ENCODE assay signal across 21 mouse cellular contexts in the genomic region with DNA sequence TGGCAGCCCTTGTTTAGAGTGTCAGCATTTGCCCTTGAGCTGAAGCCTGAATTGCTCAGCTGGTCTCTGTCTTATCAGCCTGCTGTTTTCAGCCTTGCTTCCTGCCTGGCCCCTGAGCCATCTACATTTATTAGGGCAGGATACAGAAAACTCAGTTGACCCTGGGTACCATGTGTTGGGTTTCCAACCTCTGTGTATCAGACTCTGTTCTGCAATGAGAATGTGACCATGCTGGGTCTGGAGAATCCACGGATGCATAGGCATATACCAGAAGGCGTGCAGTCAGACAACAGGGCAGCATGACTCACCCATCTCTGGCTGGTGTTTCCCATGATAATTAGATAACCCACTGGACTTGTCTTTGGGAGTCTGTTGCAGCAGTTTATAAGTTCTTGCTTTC. TPM values are rescaled to one million over a fixed set of nuclear protein-coding genes. Genes with fewer than 3 reads are reported as not detected.
A peak's percentile ranks its signal among the peaks of the same experiment; 100 is the strongest.
DNase-seq lines count a peak whose midpoint lies in the region; ATAC-seq and TF ChIP-seq lines count a peak whose summit lies in the region.
"Had no signal": no experiment of that assay in that cellular context is flagged by ENCODE, and none has a peak within 500 bp of the region (broad histone marks: within the 10 kb centered on the region; RNA-seq: fewer than 3 reads in every experiment).

No protein-coding gene starts in this region.

- peak; percentile 27 for DNase-seq in adrenal gland, postnatal 14 days
- DNase-seq in adrenal gland, adult 8-10 months: no peak
- DNase-seq in liver, embryonic 11.5 days (ENCODE audit: low spot score): no peak
- no peak for DNase-seq in liver
- peak; percentile 13 for DNase-seq in adrenal gland, postnatal 25 days
- no peak for DNase-seq in liver, embryonic 13.5 days
- no peak for DNase-seq in cerebellum, adult 2 months
- DNase-seq: B cell, adult 2 months; cerebellum, postnatal 14 days; embryo, embryonic 11 days; gastrocnemius, adult 2 months; kidney, adult 9 months; kidney, postnatal 4 days; spleen, adult 18-20 months; thymus, adult 18-20 months had no signal

- no peak for TF ChIP-seq POLR2A in cerebellum, adult 2 months (IDR thresholded peaks at IDR 0.05; ENCODE audit: borderline replicate concordance, insufficient read depth, low read length)

- H3K4me1 ChIP-seq in liver, embryonic 11.5 days (replicated peaks; ENCODE audit: control insufficient read depth, insufficient read depth, low read length): peaks cover 12% of the 10 kb centered on the region
- peaks cover 10% of the 10 kb centered on the region for H3K4me1 ChIP-seq in liver, embryonic 13.5 days (replicated peaks)
- no peaks in the 10 kb centered on the region for H3K4me1 ChIP-seq in cerebellum, adult 2 months (ENCODE audit: control insufficient read depth, insufficient read depth, low read length)
- H3K4me1 ChIP-seq: embryonic facial prominence, embryonic 15.5 days; forebrain, embryonic 10.5 days; neural tube, embryonic 12.5 days had no signal

- peaks cover 5% of the 10 kb centered on the region; the same call in 1 of the 2 replicates for H3K9me3 ChIP-seq in liver, embryonic 11.5 days (ENCODE audit: control insufficient read depth, low read length)
- H3K9me3 ChIP-seq in liver, embryonic 13.5 days (replicated peaks): no peaks in the 10 kb centered on the region
- H3K9me3 ChIP-seq: embryonic facial prominence, embryonic 15.5 days; heart, embryonic 15.5 days; neural tube, embryonic 12.5 days had no signal

- no peak overlapping the region for H3K4me2 ChIP-seq in liver, embryonic 11.5 days
- no peak overlapping the region for H3K4me2 ChIP-seq in liver, embryonic 13.5 days
- H3K4me2 ChIP-seq: embryonic facial prominence, embryonic 15.5 days; heart, embryonic 15.5 days; neural tube, embryonic 12.5 days had no signal

- WGBS in liver, embryonic 11.5 days: 19% methylated on average over 2 of the region's 2 CpGs
- WGBS in liver, embryonic 13.5 days (ENCODE audit: insufficient replicate concordance): 12% methylated on average over 2 of the region's 2 CpGs
- WGBS in cerebellum, adult 2 months: 66% methylated on average over 2 of the region's 2 CpGs

- ATAC-seq in liver, embryonic 11.5 days (replicated peaks; ENCODE audit: low FRiP score): peak; percentile 48
- peak; percentile 50; the same call in 1 of the 2 replicates for ATAC-seq in liver, embryonic 13.5 days (ENCODE audit: low read depth)
- no peak for ATAC-seq in granulocyte monocyte progenitor cell, adult 5-6 weeks (replicated peaks; ENCODE audit: poor library complexity, severe bottlenecking)
- ATAC-seq: hindbrain, embryonic 16.5 days had no signal

- no peaks in the 10 kb centered on the region for H3K36me3 ChIP-seq in liver, embryonic 11.5 days (ENCODE audit: control insufficient read depth, insufficient read depth, low read length)
- no peaks in the 10 kb centered on the region for H3K36me3 ChIP-seq in liver, embryonic 13.5 days
- H3K36me3 ChIP-seq: embryonic facial prominence, embryonic 15.5 days; forebrain, embryonic 10.5 days; heart, embryonic 15.5 days; neural tube, embryonic 12.5 days had no signal

- H3K27ac ChIP-seq in liver, embryonic 11.5 days (ENCODE audit: low read depth, low read length): no peak overlapping the region
- H3K27ac ChIP-seq in liver, embryonic 13.5 days: no peak overlapping the region
- no peak overlapping the region for H3K27ac ChIP-seq in cerebellum, adult 2 months (ENCODE audit: insufficient read depth, low read length)
- H3K27ac ChIP-seq: embryonic facial prominence, embryonic 15.5 days; forebrain, embryonic 10.5 days; gastrocnemius, adult 2 months; heart, embryonic 15.5 days; neural tube, embryonic 12.5 days had no signal

- H3K9ac ChIP-seq in liver, embryonic 11.5 days (ENCODE audit: low read depth, low read length): no peak overlapping the region
- no peak overlapping the region for H3K9ac ChIP-seq in liver, embryonic 13.5 days
- H3K9ac ChIP-seq: embryonic facial prominence, embryonic 15.5 days; heart, embryonic 15.5 days; neural tube, embryonic 12.5 days had no signal

- no peak overlapping the region for H3K4me3 ChIP-seq in liver, embryonic 11.5 days (ENCODE audit: low read depth, low read length)
- no peak overlapping the region for H3K4me3 ChIP-seq in liver, embryonic 13.5 days (replicated peaks)
- no peak overlapping the region for H3K4me3 ChIP-seq in cerebellum, adult 2 months (replicated peaks; ENCODE audit: insufficient read depth, low read depth, low read length)
- H3K4me3 ChIP-seq: embryonic facial prominence, embryonic 15.5 days; forebrain, embryonic 10.5 days; gastrocnemius, adult 2 months; heart, embryonic 15.5 days; neural tube, embryonic 12.5 days had no signal

- H3K27me3 ChIP-seq in liver, embryonic 11.5 days (replicated peaks; ENCODE audit: control insufficient read depth, insufficient read depth, low read length): no peaks in the 10 kb centered on the region
- no peaks in the 10 kb centered on the region for H3K27me3 ChIP-seq in liver, embryonic 13.5 days
- no peaks in the 10 kb centered on the region for H3K27me3 ChIP-seq in cerebellum, adult 2 months (ENCODE audit: control insufficient read depth, insufficient read depth, low read length)
- H3K27me3 ChIP-seq: embryonic facial prominence, embryonic 15.5 days; heart, embryonic 15.5 days; neural tube, embryonic 12.5 days had no signal

- no peak for TF ChIP-seq CTCF in cerebellum, adult 2 months (IDR thresholded peaks at IDR 0.05; ENCODE audit: borderline replicate concordance, insufficient read depth, low read depth, low read length)

RNA-seq across cellular contexts. Expression of gene Siah2, which starts 21.8 kb away (rescaled TPM):
- total RNA-seq in adrenal gland, postnatal 14 days (2021): 12.9 and 19.1 TPM in 2 replicates
- total RNA-seq in adrenal gland, adult 8-10 months (2022): 10 to 100 TPM; 14.2 to 23.9 (median 15.3) TPM
- polyA plus RNA-seq in liver, embryonic 11.5 days (2014; fragmentation: Nextera tagmentation; extraction: Ambion mirVana): 5.4 and 6.2 TPM in 2 replicates
- total RNA-seq in adrenal gland, postnatal 25 days (2021): 20.2 and 20.5 TPM in 2 replicates
- polyA plus RNA-seq in liver, embryonic 13.5 days (2015; fragmentation: Nextera tagmentation; extraction: Ambion mirVana): 2.4 and 2.5 TPM in 2 replicates
- polyA plus RNA-seq in cerebellum, adult 2 months (2012; rRNA removed): 25.0 and 26.7 TPM in 2 replicates
- 8.3 and 9.4 TPM in 2 replicates for total RNA-seq in granulocyte monocyte progenitor cell, adult 5-6 weeks (2014; fragmentation: Nextera tagmentation)
- 8.7 and 13.8 TPM in 2 replicates for total RNA-seq in granulocyte monocyte progenitor cell, adult 5-6 weeks (2017)

Comparison
In these comparisons a context has a peak if more than half of its experiments do, and no peak if none do; other contexts are left out.
1. DNase-seq: peak in adrenal gland, postnatal 14 days (single experiment) and adrenal gland, postnatal 25 days (single experiment); none in adrenal gland, adult 8-10 months (single experiment), liver, embryonic 11.5 days (single experiment), liver (single experiment), liver, embryonic 13.5 days (single experiment) and cerebellum, adult 2 months (0 of 2).